Mouse (Mus musculus): ENCODE measurements around the gene Mrpl4. TPM values are rescaled to one million over a fixed set of nuclear protein-coding genes. Genes with fewer than 3 reads are reported as not detected.

The Mrpl4 gene
- total and polyA plus RNA-seq, 3 experiments, result 42.1 to 103 (median 94.8) TPM

- peak; percentile 85 for DNase-seq (ENCODE audit: extremely low read depth)
- peaks cover 3% of the 10 kb centered on the region; the same call in 1 of the 2 replicates for H3K79me2 ChIP-seq (replicated peaks; ENCODE audit: control insufficient read depth, extremely low read depth, insufficient read depth, poor library complexity, severe bottlenecking)
- H3K4me3 ChIP-seq (replicated peaks in 1 of 3; ENCODE audit: low read depth in 2 of 3, low read length in 2 of 3, poor library complexity in 1 of 3), result peak overlapping the region; percentile 67 to 76 (median 74)
- peak overlapping the region; percentile 92 for H3K27ac ChIP-seq (ENCODE audit: insufficient read depth, low read depth)
- in situ Hi-C loops (cut with MboI; ENCODE audit: low pct_ligation_motif_present, low pct_unique_long_range_greater_than_20kb, low sequenced_read_pairs) (loop anchor here (5.0 kb wide), 1 partner anchor 96 kb away; no protein-coding TSS in a partner anchor), dilution Hi-C loops (cut with MboI; ENCODE audit: extremely low pct_ligation_motif_present, extremely low pct_unique_long_range_greater_than_20kb, low sequenced_read_pairs) (no loop called here)
- peak overlapping the region; percentile 46 for H3K9ac ChIP-seq (ENCODE audit: insufficient read depth, low read depth)
- H3K36me3 ChIP-seq (replicated peaks in 1 of 2; ENCODE audit: control insufficient read depth in 1 of 2, insufficient read depth in 1 of 2, low read length in 1 of 2), result peaks cover 36 to 42% of the 10 kb centered on the region in 2 experiments
- H3K4me2 ChIP-seq (ENCODE audit: insufficient read depth, low read depth, poor library complexity, severe bottlenecking), result peak overlapping the region; percentile 74
- TF ChIP-seq NRF1 (IDR thresholded peaks at IDR 0.05; ENCODE audit: low read depth, low read length) (peak; percentile 67), POLR2AphosphoS2 (IDR thresholded peaks at IDR 0.05; ENCODE audit: low read depth, low read length) (no peak), POLR2A (IDR thresholded peaks at IDR 0.05; ENCODE audit: low read depth, low read length) (peak; percentile 56; the same call in 1 of the 2 replicates), NELFE (IDR thresholded peaks at IDR 0.05; ENCODE audit: low read depth, low read length) (peak; percentile 67; the same call in 1 of the 2 replicates), ZMIZ1 (IDR thresholded peaks at IDR 0.05; ENCODE audit: low read depth, low read length) (0 out of 2 replicates have a peak, but pooled peaks have one; percentile 10), PAX5 (IDR thresholded peaks at IDR 0.05; ENCODE audit: low read length) (no peak), BHLHE40 (IDR thresholded peaks at IDR 0.05; ENCODE audit: low read depth, low read length) (peak; percentile 98), ETS1 (conservative IDR thresholded peaks at IDR 0.05; ENCODE audit: low read depth, low read length) (peak; percentile 68), MYC (IDR thresholded peaks at IDR 0.05; ENCODE audit: low read depth, low read length) (peak; percentile 99), UBTF (IDR thresholded peaks at IDR 0.05; ENCODE audit: low read depth, low read length) (no peak), MEF2A (IDR thresholded peaks at IDR 0.05; ENCODE audit: borderline replicate concordance, low read depth, low read length) (peak; percentile 12; the same call in 1 of the 2 replicates), MAX (IDR thresholded peaks at IDR 0.05; ENCODE audit: low read length) (peak; percentile 96), TBP (conservative IDR thresholded peaks at IDR 0.05; ENCODE audit: low read depth, low read length) (peak; percentile 51; the same call in 1 of the 2 replicates), HCFC1 (IDR thresholded peaks at IDR 0.05; ENCODE audit: low read depth, low read length) (no peak), SIN3A (IDR thresholded peaks at IDR 0.05; ENCODE audit: low read length) (peak; percentile 58), RCOR1 (conservative IDR thresholded peaks at IDR 0.05; ENCODE audit: low read depth, low read length) (no peak)
- H3K9me3 ChIP-seq (replicated peaks; ENCODE audit: low read length), result no peaks in the 10 kb centered on the region
- peaks cover 14 to 54% of the 10 kb centered on the region in 2 experiments for H3K4me1 ChIP-seq (ENCODE audit: control insufficient read depth in 1 of 2, insufficient read depth in 2 of 2)
- no peaks in the 10 kb centered on the region for H3K27me3 ChIP-seq (replicated peaks)
These were observed 28.8 kb downstream of the Mrpl4 start for GRCm38 (mm10) chr9:21031251-21031895.

GRCm38 (mm10) chr9:21031896-21032351 lies 29.4 kb downstream of the Mrpl4 start, which contains the start of gene Icam5:
Gene Icam5, plus strand, starts transcription at chr9:21032073.
- in situ Hi-C loops (cut with MboI; ENCODE audit: low pct_ligation_motif_present, low pct_unique_long_range_greater_than_20kb, low sequenced_read_pairs), result loop anchor here (5.0 kb wide), 1 partner anchor 95 kb away; no protein-coding TSS in a partner anchor
- no peak for TF ChIP-seq BHLHE40 (IDR thresholded peaks at IDR 0.05; ENCODE audit: low read depth, low read length)
- no peak for TF ChIP-seq KAT2A (IDR thresholded peaks at IDR 0.05; ENCODE audit: insufficient replicate concordance, low read length)
- no peak for TF ChIP-seq CHD1 (IDR thresholded peaks at IDR 0.05; ENCODE audit: low read depth, low read length)
- TF ChIP-seq JUN (IDR thresholded peaks at IDR 0.05; ENCODE audit: insufficient read depth, low read depth, low read length), result no peak
- TF ChIP-seq NRF1 (IDR thresholded peaks at IDR 0.05; ENCODE audit: low read depth, low read length), result no peak
- TF ChIP-seq CHD2 (IDR thresholded peaks at IDR 0.05; ENCODE audit: low read length), result no peak
- no peak for TF ChIP-seq E2F4 (IDR thresholded peaks at IDR 0.05; ENCODE audit: insufficient replicate concordance, low read depth, low read length)
- TF ChIP-seq MAZ (IDR thresholded peaks at IDR 0.05; ENCODE audit: low read depth, low read length), result no peak; the same call in 1 of the 2 replicates
- TF ChIP-seq MAX (IDR thresholded peaks at IDR 0.05; ENCODE audit: low read length), result no peak
- TF ChIP-seq PAX5 (IDR thresholded peaks at IDR 0.05; ENCODE audit: low read length), result no peak
- no peak for TF ChIP-seq MAFK (IDR thresholded peaks at IDR 0.05; ENCODE audit: insufficient replicate concordance, low read length)
- 0 out of 2 replicates have a peak, but pooled peaks have one; percentile 21 for TF ChIP-seq RCOR1 (conservative IDR thresholded peaks at IDR 0.05; ENCODE audit: low read depth, low read length)
- no peak for TF ChIP-seq MEF2A (IDR thresholded peaks at IDR 0.05; ENCODE audit: borderline replicate concordance, low read depth, low read length)
- TF ChIP-seq USF2 (conservative IDR thresholded peaks at IDR 0.05; ENCODE audit: low read depth, low read length), result no peak
- no peak for TF ChIP-seq MXI1 (IDR thresholded peaks at IDR 0.05; ENCODE audit: low read depth, low read length)
- TF ChIP-seq ELF1 (IDR thresholded peaks at IDR 0.05; ENCODE audit: low read depth, low read length), result 0 out of 2 replicates have a peak, but pooled peaks have one; percentile 4
- no peak for TF ChIP-seq UBTF (IDR thresholded peaks at IDR 0.05; ENCODE audit: low read depth, low read length)
- no peak for TF ChIP-seq ZNF384 (IDR thresholded peaks at IDR 0.05; ENCODE audit: low read depth, low read length)
- TF ChIP-seq ZC3H11A (IDR thresholded peaks at IDR 0.05; ENCODE audit: low read depth, low read length), result no peak
- no peak for TF ChIP-seq JUND (conservative IDR thresholded peaks at IDR 0.05; ENCODE audit: low read depth, low read length)
- no peak for TF ChIP-seq MYC (IDR thresholded peaks at IDR 0.05; ENCODE audit: low read depth, low read length)
- TF ChIP-seq NELFE (IDR thresholded peaks at IDR 0.05; ENCODE audit: low read depth, low read length), result 0 out of 2 replicates have a peak, but pooled peaks have one; percentile 17

More at GRCm38 (mm10) chr9:21031896-21032351, 29.4 kb downstream of the Mrpl4 start, which contains the start of gene Icam5:
- peak within 1 kb of the TSS; percentile 67 to 76 (median 74) for H3K4me3 ChIP-seq (replicated peaks in 1 of 3; ENCODE audit: low read depth in 2 of 3, low read length in 2 of 3, poor library complexity in 1 of 3)
- no peaks in the 10 kb centered on the region for H3K9me3 ChIP-seq (replicated peaks; ENCODE audit: low read length)
- DNase-seq (ENCODE audit: extremely low read depth), result no peak
- H3K9ac ChIP-seq (ENCODE audit: insufficient read depth, low read depth), result peak within 1 kb of the TSS; percentile 46
- peak within 1 kb of the TSS; percentile 92 for H3K27ac ChIP-seq (ENCODE audit: insufficient read depth, low read depth)
- H3K36me3 ChIP-seq (replicated peaks in 1 of 2; ENCODE audit: control insufficient read depth in 1 of 2, insufficient read depth in 1 of 2, low read length in 1 of 2), result peaks cover 36 to 42% of the 10 kb centered on the region in 2 experiments
- peaks cover 14 to 52% of the 10 kb centered on the region in 2 experiments for H3K4me1 ChIP-seq (ENCODE audit: control insufficient read depth in 1 of 2, insufficient read depth in 2 of 2)
- H3K27me3 ChIP-seq (replicated peaks), result no peaks in the 10 kb centered on the region
- peak within 1 kb of the TSS; percentile 74 for H3K4me2 ChIP-seq (ENCODE audit: insufficient read depth, low read depth, poor library complexity, severe bottlenecking)
- no peaks in the 10 kb centered on the region for H3K79me2 ChIP-seq (replicated peaks; ENCODE audit: control insufficient read depth, extremely low read depth, insufficient read depth, poor library complexity, severe bottlenecking)
- dilution Hi-C loops (cut with MboI; ENCODE audit: extremely low pct_ligation_motif_present, extremely low pct_unique_long_range_greater_than_20kb, low sequenced_read_pairs), result no loop called here
